Mouse (Mus musculus) cerebellum, adult 8-10 months (tissue): ENCODE measurements around the gene Golph3l.
"Not testable (repeated sequence)": the region's sequence is repeated elsewhere in the genome, so short reads cannot be mapped to it uniquely, and the experiment has no call there.

Experiments
- DNase-seq: peaks from one replicate; pipeline ENCODE4 v3.0.0; 2022

The Golph3l gene

DNA sequence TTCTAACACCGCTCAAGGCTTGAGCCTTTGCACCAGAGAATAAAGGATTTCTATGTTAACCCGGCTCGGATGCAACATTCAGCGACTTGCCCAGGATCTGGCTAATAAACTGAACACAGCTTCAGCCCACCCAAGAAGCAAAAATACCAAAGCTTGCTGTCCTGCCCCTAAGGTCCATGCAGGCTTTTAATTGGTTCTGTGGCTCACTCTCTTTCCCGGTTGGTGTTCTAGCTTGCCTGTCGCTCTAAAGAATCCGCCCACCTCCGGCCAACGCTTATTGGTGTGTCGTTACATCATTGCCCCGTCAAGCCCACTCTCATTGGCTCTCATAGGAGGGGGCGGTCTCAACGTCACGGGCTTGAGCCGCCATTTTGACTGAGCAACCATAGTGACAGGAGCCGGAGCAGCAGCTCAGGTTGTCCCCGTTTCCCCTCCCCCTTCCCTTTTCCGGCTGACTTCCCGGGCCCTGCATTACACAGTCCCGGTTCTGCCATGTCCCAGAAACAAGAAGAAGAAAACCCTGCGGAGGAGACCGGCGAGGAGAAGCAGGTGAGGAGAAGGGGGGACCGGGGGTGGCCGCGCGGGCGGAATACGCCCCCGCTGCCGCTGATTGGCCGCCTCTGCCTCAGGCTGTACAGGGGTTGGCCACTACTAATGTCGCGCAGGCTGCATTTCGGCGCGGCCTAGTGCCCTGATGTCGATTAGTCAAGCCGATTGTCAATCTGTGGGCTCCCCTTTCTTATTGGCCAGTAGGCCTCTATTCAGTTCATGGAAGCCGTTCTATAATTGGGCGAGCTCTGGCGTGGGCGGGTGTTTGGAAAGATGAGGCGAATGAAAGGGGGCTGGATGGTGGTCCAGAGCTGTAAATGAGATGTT lies 36.1 kb downstream of the Golph3l start, which contains the start of gene Ensa:
Gene Ensa, plus strand, starts transcription at position 366 of the 876 bp plus-strand sequence.
- DNase-seq: peak; percentile 97

DNA sequence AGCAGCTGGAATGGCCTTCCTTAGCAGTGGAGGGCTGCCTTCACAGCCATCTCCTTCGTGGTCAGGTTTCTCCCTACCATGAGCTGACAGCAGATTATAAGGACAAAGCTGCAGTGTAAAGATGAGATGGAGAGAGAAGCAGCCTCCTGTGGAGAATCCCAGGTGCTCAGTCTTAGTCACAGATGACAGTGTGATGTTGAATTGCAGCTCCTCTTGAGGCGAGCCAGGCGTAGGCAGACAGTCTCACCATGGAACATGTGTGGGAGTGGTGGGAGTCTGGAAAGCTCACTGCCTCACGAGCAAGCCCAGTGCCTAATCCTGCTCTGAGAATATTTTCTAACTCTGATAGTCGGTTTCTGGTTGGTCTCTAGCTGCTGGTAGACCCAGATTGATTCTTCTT lies 39.0 kb downstream of the Golph3l start:
- DNase-seq: no peak

DNA sequence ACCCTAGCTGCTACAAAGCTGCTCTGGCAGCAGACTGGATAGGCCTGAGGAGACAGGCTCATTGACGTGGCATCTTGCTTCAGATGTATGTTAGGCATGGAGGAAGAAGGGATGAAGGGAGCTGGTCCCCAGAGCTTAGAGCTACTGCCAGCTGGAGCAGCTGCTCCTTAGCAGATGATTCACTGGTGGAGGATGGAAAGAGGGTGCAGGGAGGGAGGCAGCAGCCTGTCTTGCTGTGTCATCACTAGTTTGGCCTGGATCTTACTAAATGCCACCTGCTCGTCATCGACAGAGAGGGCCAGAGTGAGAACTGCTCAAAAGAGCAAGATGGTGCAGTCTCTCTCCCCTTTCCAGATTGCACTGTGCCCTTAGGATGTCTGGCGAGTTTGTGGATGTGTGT lies 41.0 kb downstream of the Golph3l start:
- peak; percentile 51 for DNase-seq

DNA sequence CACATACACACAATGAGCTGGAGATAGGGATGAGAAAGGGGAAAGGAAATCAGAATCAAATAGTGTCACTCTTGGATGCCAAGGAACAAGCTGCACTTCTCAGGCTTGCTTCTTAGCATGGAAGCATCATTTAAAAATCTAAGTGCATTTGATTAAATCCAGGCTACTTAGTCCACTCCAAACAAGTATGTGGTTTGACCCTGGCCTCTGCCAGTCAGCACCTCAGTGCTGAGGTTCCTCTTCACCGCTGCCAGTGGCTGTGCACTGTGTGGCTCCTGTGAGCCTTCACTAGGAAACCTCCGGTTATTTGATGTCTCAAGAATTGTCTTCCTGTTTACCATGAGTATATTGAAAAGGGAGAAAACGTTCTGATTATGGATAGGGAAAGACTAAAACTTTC lies 42.1 kb downstream of the Golph3l start:
- no peak for DNase-seq

DNA sequence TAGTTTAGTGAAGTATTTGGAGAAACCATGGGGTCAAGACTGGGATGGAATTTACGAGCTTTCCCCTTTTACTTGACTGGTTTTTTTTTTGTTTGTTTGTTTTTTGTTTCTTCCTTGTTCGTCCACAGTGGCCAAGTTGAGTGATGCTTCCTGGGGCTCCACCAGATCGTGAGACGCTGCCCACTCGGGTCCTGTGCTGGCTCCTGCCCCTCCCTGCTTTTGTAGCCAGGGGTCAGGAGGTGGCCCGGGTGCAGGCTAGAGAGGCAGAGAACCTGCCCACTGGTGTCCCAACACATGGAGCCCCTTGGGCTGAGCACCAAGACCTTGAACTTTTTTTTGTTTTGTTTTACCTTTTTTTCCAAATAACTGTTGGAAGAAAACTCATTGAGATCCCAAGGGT lies 42.6 kb downstream of the Golph3l start:
- DNase-seq: no peak

DNA sequence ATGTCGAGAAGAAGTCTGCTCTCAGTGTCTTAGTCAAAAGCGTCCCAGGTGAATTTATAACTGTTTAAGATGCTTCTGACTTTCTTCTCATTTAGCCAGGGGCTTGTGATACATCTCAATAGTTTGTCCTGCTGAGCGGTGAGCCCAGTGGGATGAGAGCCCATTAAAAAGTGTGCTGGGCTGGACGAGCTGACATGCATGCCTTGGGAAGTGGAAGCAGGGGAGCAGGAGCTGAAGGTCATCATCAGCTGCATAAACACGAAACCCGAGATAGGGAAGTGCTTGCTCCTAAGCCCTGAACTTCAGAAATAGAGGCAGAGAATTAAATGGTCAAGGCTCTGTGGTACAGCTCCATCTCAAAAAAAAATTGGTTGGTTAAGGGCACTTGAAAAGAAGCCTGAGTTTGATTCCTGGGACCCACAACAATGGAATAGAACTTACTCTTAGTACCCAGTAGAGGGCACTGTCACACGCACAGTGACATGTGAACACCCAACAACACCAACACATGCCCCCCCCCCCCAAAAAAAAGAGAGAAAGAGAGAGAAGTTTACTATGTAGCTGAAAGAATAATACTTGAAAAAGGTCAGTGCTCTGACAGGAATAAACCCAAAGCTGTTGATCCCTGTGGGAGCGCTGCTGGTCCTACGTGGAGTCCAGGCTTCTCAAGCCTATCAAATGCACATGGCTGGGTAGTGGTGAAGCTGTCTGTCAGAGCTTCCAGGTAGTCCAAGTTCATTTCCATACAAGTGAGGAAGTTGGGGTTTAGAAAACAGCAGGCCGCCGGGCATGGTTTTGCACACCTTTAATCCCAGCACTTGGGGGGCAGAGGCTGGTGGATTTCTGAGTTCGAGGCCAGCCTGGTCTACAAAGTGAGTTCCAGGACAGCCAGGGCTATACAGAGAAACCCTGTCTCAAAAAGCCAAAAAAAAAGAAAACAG lies 44.2 kb downstream of the Golph3l start:
- DNase-seq: no peak

DNA sequence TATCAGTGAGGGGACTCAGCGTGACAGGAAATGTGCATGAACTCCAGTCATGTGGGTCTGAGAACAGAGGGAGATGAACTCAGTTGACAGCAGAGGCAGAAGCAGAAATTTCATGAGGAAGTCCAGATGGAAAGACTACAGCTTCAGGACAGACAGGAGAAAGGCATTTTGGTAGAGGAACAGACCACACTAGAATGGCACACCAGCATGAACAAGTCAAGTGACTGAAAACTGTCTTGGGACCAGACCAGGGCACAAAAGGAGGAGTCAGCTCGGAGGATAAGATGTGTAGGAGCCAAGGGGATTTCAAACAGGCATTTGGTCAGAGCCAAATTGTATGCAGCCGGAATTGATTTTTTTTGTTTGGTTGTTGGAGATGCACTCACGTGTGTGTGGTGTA lies 46.9 kb downstream of the Golph3l start:
- DNase-seq: no peak

DNA sequence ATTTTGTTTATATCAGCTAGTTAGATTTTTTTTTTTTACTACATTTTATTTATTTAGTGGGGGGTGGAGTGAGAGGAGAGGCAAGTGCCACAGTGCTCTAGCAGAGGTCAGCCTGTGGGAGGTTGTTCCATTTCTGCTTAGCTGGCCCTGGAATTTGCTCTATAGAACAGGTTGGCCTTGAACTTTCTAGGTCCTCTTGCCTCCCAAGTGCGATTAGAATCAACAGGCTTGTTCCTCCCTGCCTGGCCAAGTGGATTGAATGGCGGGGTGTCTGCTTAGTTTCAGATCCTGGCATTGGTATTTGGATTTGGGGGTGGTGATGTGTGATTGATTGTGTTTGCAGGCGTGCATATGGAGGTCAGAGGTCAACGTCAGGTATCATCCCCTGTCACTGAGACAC lies 47.3 kb downstream of the Golph3l start:
- DNase-seq: no peak

DNA sequence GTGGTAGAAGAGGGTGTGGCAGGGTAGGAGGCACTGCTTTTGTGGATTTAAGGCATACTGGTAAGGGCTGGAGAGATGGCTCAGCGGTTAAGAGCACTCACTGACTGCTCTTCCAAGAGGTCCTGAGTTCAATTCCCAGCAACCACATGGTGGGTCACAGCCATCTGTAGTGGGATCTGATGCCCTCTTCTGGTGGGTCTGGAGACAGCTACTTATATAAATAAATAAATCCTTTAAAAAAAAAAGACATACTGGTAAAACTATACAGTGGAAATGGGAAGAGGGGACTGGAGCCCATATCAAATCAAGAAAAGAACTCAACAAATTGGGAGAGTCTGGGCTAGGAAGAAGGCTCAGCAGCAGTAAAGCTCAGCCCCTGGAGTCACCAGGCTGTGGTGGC lies 51.0 kb downstream of the Golph3l start:
- DNase-seq: no peak

DNA sequence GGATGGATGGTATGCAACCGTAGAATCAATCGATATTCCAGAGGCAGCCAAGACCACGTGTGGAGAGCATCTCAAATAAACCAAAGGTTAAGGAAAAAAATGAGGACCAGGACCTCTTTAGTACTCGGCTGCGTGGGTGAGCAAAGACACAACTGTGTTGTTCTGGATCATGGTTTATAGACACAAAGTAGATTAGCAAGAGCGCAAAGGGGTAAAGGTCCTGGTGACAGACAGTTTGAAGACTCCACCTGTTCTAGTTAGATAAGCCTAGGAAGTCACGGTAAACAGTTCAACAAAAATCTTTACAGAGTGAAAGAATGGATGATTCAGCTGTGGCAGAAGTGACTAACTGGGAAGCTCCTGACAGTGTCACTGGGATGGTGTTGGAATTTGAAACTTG lies 54.4 kb downstream of the Golph3l start:
- no peak for DNase-seq

DNA sequence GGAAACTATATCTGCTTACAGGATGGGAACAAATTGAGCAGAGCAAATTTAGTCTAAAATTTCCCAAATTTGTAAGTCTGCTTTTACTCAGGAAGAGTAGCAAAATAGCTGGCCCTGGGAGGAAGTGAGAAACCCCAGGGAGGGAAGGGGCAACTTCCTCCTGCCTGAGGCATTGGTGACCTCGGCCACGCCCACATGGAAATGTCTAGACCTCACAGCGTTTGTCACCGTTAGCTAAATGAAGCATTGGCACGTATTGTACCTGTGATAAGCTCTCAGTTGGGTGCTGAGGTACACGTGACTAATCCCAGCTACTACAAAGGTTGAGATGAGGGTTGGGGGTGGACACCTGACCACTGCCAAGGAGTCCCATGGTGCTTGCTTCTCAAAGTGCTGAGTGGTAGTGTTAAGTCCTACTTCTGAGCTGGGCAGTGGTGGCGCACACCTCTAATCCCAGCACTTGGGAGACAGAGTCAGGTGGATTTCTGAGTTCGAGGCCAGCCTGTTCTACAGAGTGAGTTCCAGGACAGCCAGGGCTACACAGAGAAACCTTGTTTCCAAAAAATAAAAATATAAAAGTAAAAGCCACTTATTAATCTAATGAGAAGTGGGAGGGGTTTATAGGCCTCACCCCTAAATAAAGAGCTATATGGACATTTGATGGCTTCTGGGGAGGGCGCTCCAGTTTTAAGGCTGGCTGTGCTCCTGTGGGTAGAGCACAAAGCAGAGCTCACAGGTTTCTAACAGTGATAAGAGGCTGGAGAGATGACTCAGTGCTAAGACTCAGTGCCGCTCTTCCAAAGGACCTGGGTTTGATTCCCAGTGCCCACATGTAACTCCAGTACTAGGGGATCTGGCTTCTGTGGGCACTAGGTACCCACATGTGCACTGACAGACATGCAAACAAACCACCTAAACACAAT lies 56.8 kb downstream of the Golph3l start:
- no peak for DNase-seq

DNA sequence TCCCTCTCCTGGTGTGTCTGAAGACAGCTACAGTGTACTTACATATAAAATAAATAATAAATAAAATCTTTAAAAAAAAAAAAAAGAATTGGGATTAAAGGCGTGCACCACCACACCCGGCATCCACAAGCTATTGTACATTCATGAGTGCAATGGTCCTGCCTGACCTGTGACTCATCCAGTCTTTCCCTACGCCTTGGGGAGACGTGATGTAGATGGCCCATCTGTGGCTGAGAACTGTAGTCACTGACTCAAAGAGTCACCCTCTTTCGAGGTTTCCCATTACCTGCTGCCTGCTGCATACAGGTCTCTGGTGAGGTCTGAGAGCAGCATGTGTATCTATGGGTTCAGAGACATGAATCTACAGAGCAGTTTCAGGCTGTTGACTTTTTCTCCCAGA lies 59.3 kb downstream of the Golph3l start:
- no peak for DNase-seq

DNA sequence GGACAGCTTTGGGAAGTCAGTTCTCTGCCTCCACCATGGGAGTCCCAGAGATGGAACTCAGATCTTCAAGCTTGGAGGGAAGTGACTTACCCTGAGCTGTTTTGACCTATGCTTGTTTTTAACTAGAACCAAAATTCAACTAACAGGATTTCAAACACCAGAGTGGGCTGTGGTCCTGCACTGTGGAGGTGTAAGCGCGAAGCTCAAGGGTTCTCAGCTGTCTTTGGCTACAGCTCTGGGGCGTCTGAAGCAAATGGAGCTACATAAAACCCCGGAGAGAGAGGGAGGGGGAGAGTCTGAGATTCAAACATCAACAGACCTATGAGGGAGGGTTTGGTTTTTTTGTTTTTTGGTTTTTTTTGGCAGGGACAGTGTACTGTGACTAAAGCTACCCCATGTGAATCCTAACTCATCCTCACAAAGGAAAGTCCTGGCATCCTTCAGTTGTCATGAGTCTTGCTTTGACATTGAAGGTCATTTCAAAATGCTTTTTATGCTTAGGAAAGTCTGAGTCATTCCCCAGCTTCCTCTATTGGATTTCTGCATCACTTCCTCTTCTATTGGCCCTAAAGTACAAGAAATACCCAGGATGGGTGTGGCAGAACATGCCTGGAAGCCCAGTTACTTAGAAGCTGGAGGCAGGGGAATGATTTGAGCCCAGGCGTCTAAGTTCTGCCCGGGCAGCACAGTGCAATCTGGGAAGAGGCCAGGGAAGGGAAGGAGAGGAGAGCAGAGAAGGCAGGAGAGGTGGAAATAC lies 61.7 kb downstream of the Golph3l start:
- DNase-seq: no peak

DNA sequence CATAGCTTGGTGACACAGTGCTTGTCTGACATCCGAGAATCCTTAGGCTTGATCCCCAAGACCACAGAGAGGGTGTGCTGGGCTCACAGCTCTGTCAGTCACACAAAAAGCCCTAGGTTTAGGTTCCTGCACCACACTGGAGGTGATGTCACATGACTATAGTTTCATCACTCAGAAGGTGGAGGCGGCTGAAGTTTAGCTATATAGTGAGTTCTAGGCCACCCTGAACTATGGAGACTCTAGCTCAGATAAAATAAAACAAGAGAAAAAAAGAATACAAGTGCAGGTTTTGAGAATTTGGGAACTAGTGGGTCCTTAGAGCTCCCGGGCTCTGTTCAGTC lies 62.3 kb downstream of the Golph3l start:
- DNase-seq: no peak

DNA sequence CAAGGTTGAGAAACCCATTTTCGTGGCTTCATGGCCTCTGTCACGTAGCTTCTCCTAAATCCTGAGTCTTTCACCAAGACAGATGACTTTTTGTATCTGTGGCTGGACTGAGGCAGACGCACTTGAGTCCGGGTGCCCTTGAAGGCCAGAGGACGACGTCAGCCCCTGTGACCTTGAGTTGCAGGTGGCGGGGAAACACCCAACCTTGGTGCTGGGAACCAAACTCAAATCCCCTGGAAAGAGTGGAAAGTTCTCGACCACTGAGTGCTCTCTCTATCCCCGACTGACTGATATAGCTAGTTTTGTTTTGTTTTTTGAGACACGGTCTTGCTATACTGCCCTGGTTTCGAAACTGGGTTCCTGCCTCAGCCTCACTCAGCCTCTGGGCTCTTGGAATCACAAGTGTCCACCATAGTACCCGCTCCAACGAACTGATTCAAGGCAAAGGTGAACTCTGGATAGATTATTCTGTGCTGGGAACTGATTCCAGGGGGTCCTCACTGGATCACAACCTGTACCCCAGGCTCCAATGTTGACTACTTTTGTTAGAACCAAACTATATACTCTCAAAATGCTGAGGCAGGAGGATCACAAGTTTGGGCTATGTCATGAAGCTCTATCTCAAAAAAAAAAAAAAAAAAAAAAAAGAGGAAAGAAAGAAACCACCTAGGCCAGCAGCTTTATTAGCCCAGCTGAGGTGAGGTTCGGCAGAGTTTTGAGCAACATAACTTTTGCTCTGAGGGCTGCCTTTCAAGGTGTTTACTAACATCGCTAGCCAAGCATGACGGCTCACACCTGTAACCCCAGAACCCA lies 62.9 kb downstream of the Golph3l start:
- no peak for DNase-seq

DNA sequence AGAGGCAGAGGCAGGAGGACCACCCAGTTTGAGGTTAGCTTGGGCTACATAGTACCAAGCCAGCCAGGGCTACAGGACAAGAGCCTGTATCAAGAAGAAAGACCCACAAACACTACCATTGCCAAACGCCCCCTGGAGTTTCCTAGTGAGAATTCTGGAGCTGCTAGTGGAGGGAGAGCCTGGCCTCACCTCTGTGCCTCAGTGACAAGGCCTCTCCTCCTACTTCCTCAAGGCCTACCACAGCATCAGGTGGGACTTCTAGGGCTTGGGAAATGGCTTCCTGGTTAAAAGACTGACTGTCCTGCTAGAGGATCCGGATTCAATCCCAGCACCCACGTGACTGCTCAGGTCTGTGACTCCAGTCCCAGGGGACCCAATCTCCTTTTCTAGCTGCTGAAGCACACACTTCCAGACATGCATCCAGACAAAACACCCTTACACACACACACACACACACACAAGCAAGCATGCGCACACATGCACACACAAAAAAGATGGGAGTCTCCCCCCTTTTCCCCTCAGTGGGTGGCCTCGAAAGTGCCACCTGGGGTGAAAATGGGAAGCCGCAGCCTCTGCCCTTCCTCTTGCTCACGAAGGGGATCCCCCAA lies 63.6 kb downstream of the Golph3l start:
- no peak for DNase-seq

DNA sequence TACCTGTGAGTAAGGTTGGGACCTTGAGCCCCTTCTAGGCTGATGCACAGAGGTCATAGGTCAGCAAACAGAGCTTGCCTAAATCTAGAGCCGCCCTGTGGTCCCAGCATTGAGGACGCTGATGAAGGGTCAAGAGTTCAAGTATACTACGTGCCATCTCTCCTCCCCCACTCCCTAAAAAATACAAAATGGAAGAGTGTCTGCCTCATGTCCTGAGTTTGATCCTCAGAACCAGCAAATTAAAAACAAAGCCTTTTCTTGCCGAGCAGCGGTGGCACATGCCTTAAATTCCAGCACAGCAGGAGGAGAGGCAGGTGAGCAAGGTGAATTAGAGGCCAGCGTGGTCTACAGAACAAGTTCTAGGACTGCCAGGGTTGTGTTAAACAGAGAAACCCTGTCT lies 64.1 kb downstream of the Golph3l start:
- no peak for DNase-seq

DNA sequence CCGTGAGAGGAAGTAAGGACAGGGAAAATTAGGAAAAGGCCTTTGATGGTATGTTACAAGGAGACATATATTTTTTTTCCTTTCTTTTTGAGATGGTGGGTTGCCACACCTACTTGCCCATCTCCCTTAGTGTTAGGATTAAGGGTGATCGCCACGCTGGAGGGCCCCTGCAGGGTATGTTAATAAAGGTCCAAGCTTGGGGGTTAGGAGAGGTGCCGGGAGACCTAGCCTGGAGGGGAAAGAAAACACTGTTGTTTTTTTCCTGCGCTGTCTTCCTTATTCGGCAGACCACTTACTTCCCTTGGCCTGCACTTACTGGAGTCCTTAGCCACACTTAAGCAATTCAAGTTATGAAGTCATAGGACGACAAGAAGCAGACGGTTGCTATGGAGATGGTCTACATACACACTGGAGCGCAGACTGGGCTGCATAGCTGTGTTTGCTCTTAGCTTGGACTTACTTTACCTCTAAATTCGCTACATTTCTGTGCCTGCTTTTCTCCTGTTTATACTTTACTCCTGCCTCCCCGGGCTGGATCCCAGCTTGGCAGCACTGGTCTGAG lies 64.8 kb downstream of the Golph3l start:
- DNase-seq: no peak

DNA sequence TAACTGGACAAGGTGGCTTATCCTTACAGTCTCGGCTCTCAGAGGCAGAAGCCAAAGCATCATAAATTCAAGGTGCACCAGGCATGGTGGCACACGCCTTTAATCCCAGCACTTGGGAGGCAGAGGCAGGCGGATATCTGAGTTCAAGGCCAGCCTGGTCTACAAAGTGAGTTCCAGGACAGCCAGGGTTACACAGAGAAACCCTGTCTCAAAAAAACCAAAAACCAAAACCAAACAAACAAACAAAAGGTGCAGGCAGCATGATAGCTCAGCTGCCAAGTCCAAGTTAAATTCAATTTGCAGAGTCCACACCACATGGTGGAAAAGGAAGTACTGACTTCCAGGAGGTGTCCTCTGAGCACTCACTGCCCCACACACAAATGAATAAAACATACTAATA lies 65.6 kb downstream of the Golph3l start:
- DNase-seq: not testable (repeated sequence)

DNA sequence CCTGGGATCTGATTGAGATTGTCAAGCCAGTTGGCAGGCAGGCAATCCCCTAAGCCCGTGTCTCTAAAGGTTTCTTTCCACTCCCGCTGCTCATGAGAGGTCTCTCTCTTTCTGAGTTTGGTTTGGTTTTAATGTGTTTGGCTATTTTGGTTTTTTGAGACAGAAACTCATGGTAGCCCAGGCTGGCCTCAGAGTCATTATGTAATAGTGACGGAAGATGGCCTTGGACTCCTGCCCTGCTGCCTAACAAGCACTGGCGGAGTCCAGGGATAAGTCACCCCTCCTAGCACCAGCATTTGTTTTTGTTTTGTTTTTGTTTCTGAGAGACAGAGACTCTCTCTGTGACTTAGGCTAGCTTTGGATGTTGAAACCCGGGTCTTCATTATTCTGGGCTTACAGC lies 66.7 kb downstream of the Golph3l start:
- DNase-seq: no peak
